Mouse (Mus musculus): ENCODE data around the gene Enah. TPM values are rescaled to one million over a fixed set of nuclear protein-coding genes. Genes with fewer than 3 reads are reported as not detected.

Enah gene
- total and polyA plus RNA-seq, 2 experiments from 2014 or later, result 13.2 to 77.9 TPM

- DNase-seq (ENCODE audit: low spot score) (no peak), ATAC-seq (ENCODE audit: insufficient read depth, low read depth) (no peak)
- no peak overlapping the region for H3K9ac ChIP-seq (replicated peaks; ENCODE audit: low read depth, low read length)
- no peak overlapping the region for H3K4me3 ChIP-seq (ENCODE audit: low read depth, low read length)
- WGBS, result 48% methylated on average over 9 of the region's 9 CpGs
- no peaks in the 10 kb centered on the region for H3K4me1 ChIP-seq (ENCODE audit: control insufficient read depth, insufficient read depth)
- H3K9me3 ChIP-seq (replicated peaks; ENCODE audit: control insufficient read depth, low read length), result no peaks in the 10 kb centered on the region
- no peak overlapping the region; the same call in 1 of the 2 replicates for H3K27ac ChIP-seq (ENCODE audit: low read depth)
- TF ChIP-seq CTCF (IDR thresholded peaks at IDR 0.05; ENCODE audit: low read depth) (no peak), EP300 (IDR thresholded peaks at IDR 0.05; ENCODE audit: low read depth) (no peak)
- no peaks in the 10 kb centered on the region for H3K36me3 ChIP-seq (replicated peaks; ENCODE audit: control insufficient read depth, insufficient read depth, low read length)
- H3K27me3 ChIP-seq (ENCODE audit: control insufficient read depth, insufficient read depth, low read length), result no peaks in the 10 kb centered on the region
- H3K4me2 ChIP-seq (ENCODE audit: low read depth, low read length), result no peak overlapping the region
Measured at GRCm38 (mm10) chr1:181873086-181873920, 146.5 kb downstream of the Enah start.

- H3K36me3 ChIP-seq (replicated peaks; ENCODE audit: control insufficient read depth, insufficient read depth, low read length), result no peaks in the 10 kb centered on the region
- H3K27me3 ChIP-seq (ENCODE audit: control insufficient read depth, insufficient read depth, low read length), result no peaks in the 10 kb centered on the region
- TF ChIP-seq EP300 (IDR thresholded peaks at IDR 0.05; ENCODE audit: low read depth) (no peak), CTCF (IDR thresholded peaks at IDR 0.05; ENCODE audit: low read depth) (no peak)
- DNase-seq (ENCODE audit: low spot score), result no peak
- ATAC-seq (ENCODE audit: insufficient read depth, low read depth), result no peak
- H3K9ac ChIP-seq (replicated peaks; ENCODE audit: low read depth, low read length), result no peak overlapping the region
- WGBS, result 46% methylated on average over 3 of the region's 3 CpGs
- H3K9me3 ChIP-seq (replicated peaks; ENCODE audit: control insufficient read depth, low read length), result no peaks in the 10 kb centered on the region
- H3K4me1 ChIP-seq (ENCODE audit: control insufficient read depth, insufficient read depth), result no peaks in the 10 kb centered on the region
- H3K27ac ChIP-seq (ENCODE audit: low read depth), result no peak overlapping the region; the same call in 1 of the 2 replicates
- no peak overlapping the region for H3K4me3 ChIP-seq (ENCODE audit: low read depth, low read length)
- H3K4me2 ChIP-seq (ENCODE audit: low read depth, low read length), result no peak overlapping the region
Measured at GRCm38 (mm10) chr1:181872639-181873038, 147.2 kb downstream of the Enah start.

DNA sequence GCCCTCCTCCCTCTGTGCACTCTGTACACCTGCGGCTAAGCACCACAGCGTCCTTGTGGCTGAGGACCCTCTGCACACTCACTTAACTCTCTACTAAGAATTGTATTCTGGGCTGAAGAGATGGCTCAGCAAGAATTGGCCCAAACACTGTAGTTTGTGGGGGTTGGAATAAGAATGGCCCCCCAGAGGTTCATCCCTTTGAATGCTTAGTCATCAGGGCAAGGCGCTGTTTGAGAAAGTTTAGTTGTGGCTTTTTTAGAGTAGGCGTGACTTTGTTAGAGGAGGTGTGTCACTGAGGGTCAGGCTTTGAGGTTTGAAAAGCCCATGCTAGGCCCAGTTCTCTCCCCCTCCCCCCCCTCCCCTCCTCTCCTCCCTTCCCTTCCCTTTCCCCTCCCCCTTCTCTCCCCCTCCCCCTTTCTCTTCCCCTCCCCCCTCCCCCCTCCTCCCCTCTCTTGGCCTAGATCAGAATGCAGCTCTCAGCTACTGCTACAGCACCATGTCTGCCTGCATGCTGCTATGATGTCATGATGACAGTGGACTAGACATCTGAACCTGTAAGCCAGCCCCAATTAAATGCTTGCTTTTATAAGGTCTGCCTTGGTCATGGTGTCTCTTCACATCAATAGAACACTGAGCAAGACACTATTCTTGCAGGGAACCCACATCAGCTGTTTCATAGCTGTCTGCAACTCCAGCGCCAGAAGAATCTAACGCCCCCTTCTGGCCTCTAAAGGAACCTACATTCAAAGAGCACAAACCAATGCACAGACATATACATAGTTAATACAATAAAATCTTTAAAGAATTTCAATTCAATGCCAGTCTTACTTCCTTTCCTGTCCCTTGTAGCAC lies 153.1 kb downstream of the Enah start:
- H3K9ac ChIP-seq (replicated peaks; ENCODE audit: low read depth, low read length), result no peak overlapping the region
- H3K4me3 ChIP-seq (ENCODE audit: low read depth, low read length), result no peak overlapping the region
- WGBS, result 77% methylated on average over 6 of the region's 6 CpGs
- TF ChIP-seq CTCF (IDR thresholded peaks at IDR 0.05; ENCODE audit: low read depth), result no peak
- TF ChIP-seq EP300 (IDR thresholded peaks at IDR 0.05; ENCODE audit: low read depth), result no peak
- H3K27ac ChIP-seq (ENCODE audit: low read depth), result no peak overlapping the region
- no peak for ATAC-seq (ENCODE audit: insufficient read depth, low read depth)
- no peak overlapping the region for H3K4me2 ChIP-seq (ENCODE audit: low read depth, low read length)
- H3K9me3 ChIP-seq (replicated peaks; ENCODE audit: control insufficient read depth, low read length), result no peaks in the 10 kb centered on the region
- H3K36me3 ChIP-seq (replicated peaks; ENCODE audit: control insufficient read depth, insufficient read depth, low read length), result no peaks in the 10 kb centered on the region
- no peak for DNase-seq (ENCODE audit: low spot score)
- H3K4me1 ChIP-seq (ENCODE audit: control insufficient read depth, insufficient read depth), result no peaks in the 10 kb centered on the region
- H3K27me3 ChIP-seq (ENCODE audit: control insufficient read depth, insufficient read depth, low read length), result no peaks in the 10 kb centered on the region

- TF ChIP-seq EP300 (IDR thresholded peaks at IDR 0.05; ENCODE audit: low read depth), result no peak
- no peak for TF ChIP-seq CTCF (IDR thresholded peaks at IDR 0.05; ENCODE audit: low read depth)
- Histone ChIP-seq H3K27me3 (ENCODE audit: control insufficient read depth, insufficient read depth, low read length) (no peaks in the 10 kb centered on the region), H3K4me3 (ENCODE audit: low read depth, low read length) (no peak overlapping the region), H3K4me1 (ENCODE audit: control insufficient read depth, insufficient read depth) (no peaks in the 10 kb centered on the region), H3K4me2 (ENCODE audit: low read depth, low read length) (no peak overlapping the region), H3K9me3 (replicated peaks; ENCODE audit: control insufficient read depth, low read length) (no peaks in the 10 kb centered on the region), H3K27ac (ENCODE audit: low read depth) (no peak overlapping the region), H3K36me3 (replicated peaks; ENCODE audit: control insufficient read depth, insufficient read depth, low read length) (no peaks in the 10 kb centered on the region), H3K9ac (replicated peaks; ENCODE audit: low read depth, low read length) (no peak overlapping the region)
- no peak for ATAC-seq (ENCODE audit: insufficient read depth, low read depth)
- WGBS, result 71% methylated on average over 5 of the region's 5 CpGs
- no peak for DNase-seq (ENCODE audit: low spot score)
Measured at GRCm38 (mm10) chr1:181865863-181866216, 153.9 kb downstream of the Enah start.

DNA sequence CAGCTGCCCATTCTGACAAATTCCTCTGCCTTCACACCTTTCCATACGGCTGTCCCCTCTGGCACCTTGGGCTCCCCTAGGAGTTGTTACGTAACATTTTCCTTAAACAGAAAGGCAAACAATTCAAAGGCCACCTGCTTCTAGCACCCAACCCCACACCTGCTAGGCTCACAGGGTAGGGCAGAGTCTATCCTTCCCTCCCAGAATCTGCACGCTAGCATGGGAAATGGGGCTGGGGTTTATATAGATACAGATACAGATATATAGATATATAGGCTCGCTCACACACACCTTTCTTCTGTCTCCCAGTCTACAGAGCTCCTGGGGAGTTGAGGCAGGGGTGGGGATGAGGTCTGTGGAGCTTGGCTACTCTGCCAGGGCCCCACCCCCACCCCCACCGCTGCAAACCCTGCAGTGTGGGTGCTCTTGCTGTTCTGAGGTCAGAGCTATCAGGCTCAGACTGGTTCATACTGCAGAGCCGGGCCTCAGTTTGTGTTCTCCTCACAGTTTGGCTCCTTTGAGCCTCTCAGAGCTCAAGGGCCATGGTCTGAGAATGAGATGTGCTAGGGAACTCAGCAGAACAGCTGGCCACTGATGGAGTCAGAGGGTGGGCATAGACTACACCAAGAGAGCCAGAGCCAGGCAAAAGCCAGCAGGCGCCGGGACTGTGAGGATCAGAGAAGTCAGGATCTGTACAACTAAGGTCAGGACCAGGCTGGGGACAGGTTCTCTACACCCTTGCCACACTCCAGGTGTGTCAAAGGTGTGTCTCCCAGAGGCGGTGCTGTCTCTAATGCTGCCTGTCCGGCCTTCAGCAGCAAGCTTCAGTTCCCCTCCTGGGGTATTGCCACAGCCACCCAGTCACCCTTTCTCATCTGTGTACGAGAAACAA lies 154.6 kb downstream of the Enah start:
- no peak overlapping the region for H3K4me3 ChIP-seq (ENCODE audit: low read depth, low read length)
- no peak overlapping the region for H3K9ac ChIP-seq (replicated peaks; ENCODE audit: low read depth, low read length)
- TF ChIP-seq EP300 (IDR thresholded peaks at IDR 0.05; ENCODE audit: low read depth) (no peak), CTCF (IDR thresholded peaks at IDR 0.05; ENCODE audit: low read depth) (no peak)
- 70% methylated on average over 11 of the region's 11 CpGs for WGBS
- no peaks in the 10 kb centered on the region for H3K9me3 ChIP-seq (replicated peaks; ENCODE audit: control insufficient read depth, low read length)
- no peak overlapping the region for H3K27ac ChIP-seq (ENCODE audit: low read depth)
- H3K4me2 ChIP-seq (ENCODE audit: low read depth, low read length), result no peak overlapping the region
- DNase-seq (ENCODE audit: low spot score) (no peak), ATAC-seq (ENCODE audit: insufficient read depth, low read depth) (no peak)
- no peaks in the 10 kb centered on the region for H3K36me3 ChIP-seq (replicated peaks; ENCODE audit: control insufficient read depth, insufficient read depth, low read length)
- no peaks in the 10 kb centered on the region for H3K27me3 ChIP-seq (ENCODE audit: control insufficient read depth, insufficient read depth, low read length)
- no peaks in the 10 kb centered on the region for H3K4me1 ChIP-seq (ENCODE audit: control insufficient read depth, insufficient read depth)

Data from heart, postnatal 0 days (tissue).